In genomic region chr8:87472271-87473236, GRCm38 (mm10) we compare ENCODE assay signal across 8 mouse cellular contexts. TPM values are rescaled to one million over a fixed set of nuclear protein-coding genes. Genes with fewer than 3 reads are reported as not detected.
DNase-seq lines count a peak whose midpoint lies in the region; ATAC-seq and TF ChIP-seq lines count a peak whose summit lies in the region.

Cbln1 (minus strand) TSS chr8:87472609.

- TF ChIP-seq POLR2A in bone marrow, adult 2 months (IDR thresholded peaks at IDR 0.05; ENCODE audit: borderline replicate concordance, control insufficient read depth, low read depth, low read length): no peak

- ATAC-seq in intestine, embryonic 15.5 days: peak; percentile 98
- peak; percentile 87 for ATAC-seq in megakaryocyte, adult 5-6 weeks (ENCODE audit: poor library complexity, severe bottlenecking)

- TF ChIP-seq CTCF in bone marrow, adult 2 months (IDR thresholded peaks at IDR 0.05; ENCODE audit: control insufficient read depth, insufficient read depth, low read length): no peak

- intact Hi-C loops in gastrocnemius, postnatal 36 days (cut with DNase I): loop anchor here (10.0 kb wide), 1 partner anchor 258 kb away; no protein-coding TSS in a partner anchor

- peak within 1 kb of the TSS; percentile 28 for H3K4me3 ChIP-seq in bone marrow, adult 2 months (replicated peaks; ENCODE audit: control insufficient read depth, low read depth, low read length)
- peak within 1 kb of the TSS; percentile 57 for H3K4me3 ChIP-seq in intestine, embryonic 15.5 days (replicated peaks)

- peaks cover 79% of the 10 kb centered on the region for H3K27me3 ChIP-seq in intestine, embryonic 15.5 days (replicated peaks)

- H3K9me3 ChIP-seq in intestine, embryonic 15.5 days: no peaks in the 10 kb centered on the region

- H3K4me1 ChIP-seq in bone marrow, adult 2 months (ENCODE audit: control insufficient read depth, insufficient read depth, low read length): no peaks in the 10 kb centered on the region
- H3K4me1 ChIP-seq in intestine, embryonic 15.5 days (replicated peaks): peaks cover 38% of the 10 kb centered on the region

- no peaks in the 10 kb centered on the region for H3K36me3 ChIP-seq in intestine, embryonic 15.5 days

- no peak within 1 kb of the TSS for H3K27ac ChIP-seq in bone marrow, adult 2 months (ENCODE audit: control insufficient read depth, insufficient read depth, low read depth, low read length, poor library complexity)
- no peak within 1 kb of the TSS for H3K27ac ChIP-seq in intestine, embryonic 15.5 days

- peak within 1 kb of the TSS; percentile 46; the same call in 1 of the 2 replicates for H3K9ac ChIP-seq in intestine, embryonic 15.5 days

- DNase-seq in embryo, embryonic 9.5 days (ENCODE audit: extremely low spot score): peak; percentile 96
- peak; percentile 53 to 78 for DNase-seq in gastrocnemius, postnatal 36 days
- peak; percentile 23 to 81 for DNase-seq in left cerebral cortex, adult 9 months (ENCODE audit: low spot score in 2 of 2)
- DNase-seq in right cerebral cortex, postnatal 10 days (ENCODE audit: low spot score in 2 of 2): peak; percentile 93 to 95
- DNase-seq in urinary bladder, postnatal 4 days (ENCODE audit: low spot score in 2 of 2): peak; percentile 79 to 87

- peak within 1 kb of the TSS; percentile 96 for H3K4me2 ChIP-seq in intestine, embryonic 15.5 days (replicated peaks)

- WGBS in bone marrow, adult 2 months: 2% methylated on average over 118 of the region's 122 CpGs
- WGBS in intestine, embryonic 15.5 days: under 1% methylated on average over 114 of the region's 122 CpGs

RNA-seq across cellular contexts. Expression of gene Cbln1, which starts in this region (rescaled TPM):
- polyA plus RNA-seq in bone marrow, adult 2 months (2011; ENCODE audit: insufficient read depth, insufficient read length, low replicate concordance, missing spikeins): 2.8 and 4.2 TPM in 2 replicates
- not detected for total RNA-seq in gastrocnemius, postnatal 36 days (2021)
- polyA plus RNA-seq in intestine, embryonic 15.5 days (2015; fragmentation: Nextera tagmentation; extraction: Ambion mirVana): 0.09 and 0.23 TPM in 2 replicates
- total RNA-seq in megakaryocyte, adult 5-6 weeks (2015): 0.04 TPM in 1 of 2 replicates, not detected in the other
- total RNA-seq in megakaryocyte, adult 5-6 weeks (2017): not detected in 2 replicates

Comparison
In these comparisons a context has a peak if more than half of its experiments do, and no peak if none do; other contexts are left out.
1. Peak in DNase-seq in gastrocnemius, postnatal 36 days; RNA of the gene not detected or under 1 TPM.
2. Peak in ATAC-seq, H3K4me3 ChIP-seq, H3K9ac ChIP-seq and H3K4me2 ChIP-seq in intestine, embryonic 15.5 days; RNA of the gene not detected or under 1 TPM.
3. Peak in ATAC-seq in megakaryocyte, adult 5-6 weeks; RNA of the gene not detected or under 1 TPM.